Mouse (Mus musculus) lung, postnatal 0 days (tissue): Measurements from ENCODE around the gene Eml6. TPM values are rescaled to one million over a fixed set of nuclear protein-coding genes. Genes with fewer than 3 reads are reported as not detected.

Experiments
- ATAC-seq: fragments of 200-750 bp; cut with Nextera tagmentation; 2 replicates; pipeline ENCODE4 v1.8.0; 2017; ENCODE audit warnings: moderate library complexity
- DNase-seq: peaks from one replicate; pipeline ENCODE4 v3.0.0-alpha.2; 2016; ENCODE audit warnings: low spot score
- H3K27ac ChIP-seq: fragments of 300-500 bp; sonication (generic); 2 replicates; pipeline ENCODE4 v1.5.1; 2014; ENCODE audit warnings: antibody characterized with exemption, mild to moderate bottlenecking, low read length, mixed read lengths
- H3K27me3 ChIP-seq: fragments of 300-500 bp; sonication (generic); replicated peaks from 2 replicates; pipeline ENCODE4 v1.6.1; 2014; ENCODE audit warnings: low read length, mixed read lengths; ENCODE audit not compliant: insufficient read depth
- H3K36me3 ChIP-seq: fragments of 300-500 bp; sonication (generic); 2 replicates; pipeline ENCODE4 v1.6.1; 2014; ENCODE audit warnings: low read length, mixed read lengths; ENCODE audit not compliant: insufficient read depth
- H3K4me1 ChIP-seq: fragments of 300-500 bp; sonication (generic); 2 replicates; pipeline ENCODE4 v1.6.1; 2014; ENCODE audit warnings: antibody characterized with exemption, low read depth, low read length, mixed read lengths; ENCODE audit not compliant: insufficient read depth
- H3K4me2 ChIP-seq: fragments of 300-500 bp; sonication (generic); replicated peaks from 2 replicates; pipeline ENCODE4 v1.6.1; 2014; ENCODE audit warnings: low read depth, mild to moderate bottlenecking, low read length, moderate library complexity, mixed read lengths
- H3K4me3 ChIP-seq: fragments of 300-500 bp; sonication (generic); 2 replicates; pipeline ENCODE4 v1.5.1; 2014; ENCODE audit warnings: low read depth, low read length
- H3K9ac ChIP-seq: fragments of 300-500 bp; sonication (generic); replicated peaks from 2 replicates; pipeline ENCODE4 v1.6.1; 2014; ENCODE audit warnings: low read depth, mild to moderate bottlenecking
- H3K9me3 ChIP-seq: fragments of 300-500 bp; sonication (generic); 2 replicates; pipeline ENCODE4 v1.6.1; 2016; ENCODE audit warnings: low read length, mixed read lengths
- CTCF ChIP-seq: IDR thresholded peaks from 2 replicates; pipeline ENCODE4 v1.5.1; 2016; ENCODE audit warnings: antibody characterized with exemption, mild to moderate bottlenecking
- EP300 ChIP-seq: IDR thresholded peaks from 2 replicates; pipeline ENCODE4 v1.6.1; 2016; ENCODE audit warnings: antibody characterized with exemption, mild to moderate bottlenecking, control low read depth
- WGBS: fragments of 180-500 bp; shearing (Covaris S2); extraction: QIAGEN DNeasy Blood & Tissue Kit; methylation state at CpG from one replicate; pipeline ENCODE4 v1.1.7; 2014; 5-methylcytosine and 5-hydroxymethylcytosine counted together
- polyA plus RNA-seq: library from polyadenylated mRNA; unstranded; fragments of >200 nt; fragmentation: Nextera tagmentation; extraction: Ambion mirVana; gene quantifications from 2 replicates; pipeline ENCODE4 v1.2.1, GENCODE M21; 2015

Gene Eml6
- polyA plus RNA-seq, 1 experiment from 2014 or later = 0.39 TPM

- WGBS = 83% methylated on average over 5 of the region's 5 CpGs
- H3K9me3 ChIP-seq = no peaks in the 10 kb centered on the region
- no peak overlapping the region for H3K4me3 ChIP-seq
- TF ChIP-seq CTCF (no peak), EP300 (no peak)
- no peaks in the 10 kb centered on the region for H3K27me3 ChIP-seq
- H3K27ac ChIP-seq = no peak overlapping the region
- peaks cover 12% of the 10 kb centered on the region for H3K36me3 ChIP-seq
- H3K4me1 ChIP-seq = no peaks in the 10 kb centered on the region
- H3K9ac ChIP-seq = no peak overlapping the region
- DNase-seq = no peak
- no peak overlapping the region for H3K4me2 ChIP-seq
- no peak for ATAC-seq
Observed at GRCm38 (mm10) chr11:29744760-29745430, 280.9 kb downstream of the Eml6 start.

- no peak for ATAC-seq
- 89% methylated on average over 2 of the region's 2 CpGs for WGBS
- no peaks in the 10 kb centered on the region for H3K9me3 ChIP-seq
- no peak overlapping the region for H3K4me2 ChIP-seq
- no peak for DNase-seq
- H3K4me1 ChIP-seq = no peaks in the 10 kb centered on the region
- H3K36me3 ChIP-seq = peaks cover 6% of the 10 kb centered on the region
- TF ChIP-seq EP300 = no peak
- TF ChIP-seq CTCF = no peak
- H3K4me3 ChIP-seq = no peak overlapping the region
- no peak overlapping the region for H3K27ac ChIP-seq
- H3K9ac ChIP-seq = no peak overlapping the region
- no peaks in the 10 kb centered on the region for H3K27me3 ChIP-seq
Observed at GRCm38 (mm10) chr11:29739752-29740151, 286.1 kb downstream of the Eml6 start.

- Histone ChIP-seq H3K4me1 (no peaks in the 10 kb centered on the region), H3K4me2 (no peak overlapping the region), H3K9ac (no peak overlapping the region), H3K4me3 (no peak overlapping the region), H3K36me3 (no peaks in the 10 kb centered on the region), H3K27me3 (no peaks in the 10 kb centered on the region), H3K27ac (no peak overlapping the region), H3K9me3 (no peaks in the 10 kb centered on the region)
- DNase-seq = peak; percentile 33
- 48% methylated on average over 1 of the region's 1 CpGs for WGBS
- TF ChIP-seq EP300 = no peak
- no peak for TF ChIP-seq CTCF
- ATAC-seq = no peak
Observed at GRCm38 (mm10) chr11:29727901-29728300, 297.9 kb downstream of the Eml6 start.

- WGBS = 52% methylated on average over 1 of the region's 1 CpGs
- Histone ChIP-seq H3K9me3 (no peaks in the 10 kb centered on the region), H3K4me1 (no peaks in the 10 kb centered on the region), H3K9ac (no peak overlapping the region), H3K36me3 (no peaks in the 10 kb centered on the region), H3K27me3 (no peaks in the 10 kb centered on the region), H3K4me3 (no peak overlapping the region), H3K4me2 (no peak overlapping the region), H3K27ac (no peak overlapping the region)
- DNase-seq (no peak), ATAC-seq (no peak)
- no peak for TF ChIP-seq EP300
- peak; percentile 27 for TF ChIP-seq CTCF
Observed at GRCm38 (mm10) chr11:29725610-29726009, 300.2 kb downstream of the Eml6 start.

GRCm38 (mm10) chr11:29725167-29725566 is 300.7 kb downstream of the Eml6 start:
- no peak overlapping the region for H3K9ac ChIP-seq
- no peaks in the 10 kb centered on the region for H3K4me1 ChIP-seq
- H3K4me2 ChIP-seq = no peak overlapping the region
- no peak overlapping the region for H3K27ac ChIP-seq
- no peak for ATAC-seq
- H3K27me3 ChIP-seq = no peaks in the 10 kb centered on the region
- TF ChIP-seq CTCF = no peak
- TF ChIP-seq EP300 = no peak
- H3K9me3 ChIP-seq = no peaks in the 10 kb centered on the region
- no peak overlapping the region for H3K4me3 ChIP-seq
- no peaks in the 10 kb centered on the region for H3K36me3 ChIP-seq
- no peak for DNase-seq

- Histone ChIP-seq H3K27me3 (no peaks in the 10 kb centered on the region), H3K9me3 (no peaks in the 10 kb centered on the region), H3K27ac (no peak overlapping the region), H3K4me2 (no peak overlapping the region), H3K36me3 (no peaks in the 10 kb centered on the region), H3K4me1 (no peaks in the 10 kb centered on the region), H3K4me3 (no peak overlapping the region), H3K9ac (no peak overlapping the region)
- DNase-seq (no peak), ATAC-seq (no peak)
- 90% methylated on average over 2 of the region's 2 CpGs for WGBS
- TF ChIP-seq EP300 = no peak
- TF ChIP-seq CTCF = 0 out of 2 replicates have a peak, but pooled peaks have one; percentile 5
Observed at GRCm38 (mm10) chr11:29724213-29724612, 301.6 kb downstream of the Eml6 start.
